9 mouse cellular contexts compared by ENCODE assay signal in the genomic region with DNA sequence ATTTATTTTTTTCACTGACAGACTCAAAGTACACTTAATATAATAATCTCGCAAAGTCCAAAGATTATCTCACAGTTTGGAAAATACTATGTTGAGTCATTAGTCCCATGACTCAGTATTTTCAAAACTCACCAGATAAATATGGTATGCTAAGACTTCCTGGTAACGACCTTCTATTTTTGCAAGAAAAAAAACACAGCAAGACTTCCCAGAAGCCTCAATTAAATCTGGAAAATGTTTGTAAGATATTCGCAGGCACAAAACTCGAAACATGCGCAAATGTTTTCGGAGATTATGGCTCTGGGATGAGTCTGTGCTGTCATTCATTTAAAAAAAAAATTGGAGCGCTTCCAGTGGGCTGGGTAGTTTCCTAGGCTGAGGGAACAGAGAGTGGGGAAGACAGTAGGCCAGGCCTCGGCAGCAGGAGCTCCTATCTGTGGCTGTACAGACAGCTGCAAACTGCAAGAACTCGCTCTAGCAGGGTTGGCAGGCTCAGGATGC.
A peak's percentile ranks its signal among the peaks of the same experiment; 100 is the strongest.
DNase-seq lines count a peak whose midpoint lies in the region; ATAC-seq and TF ChIP-seq lines count a peak whose summit lies in the region.
"Had no signal": no experiment of that assay in that cellular context is flagged by ENCODE, and none has a peak within 500 bp of the region (broad histone marks: within the 10 kb centered on the region; RNA-seq: fewer than 3 reads in every experiment).

No protein-coding gene starts in this region.

- TF ChIP-seq CTCF in cerebellum, adult 2 months (IDR thresholded peaks at IDR 0.05; ENCODE audit: borderline replicate concordance, insufficient read depth, low read depth, low read length) = no peak

- peaks cover 37% of the 10 kb centered on the region for H3K4me1 ChIP-seq in forebrain, embryonic 16.5 days (replicated peaks; ENCODE audit: control insufficient read depth, insufficient read depth, low read length)
- peaks cover 9% of the 10 kb centered on the region; the same call in 1 of the 2 replicates for H3K4me1 ChIP-seq in cerebellum, adult 2 months (ENCODE audit: control insufficient read depth, insufficient read depth, low read length)

- H3K9ac ChIP-seq in forebrain, embryonic 16.5 days (replicated peaks; ENCODE audit: low read depth, low read length) = no peak overlapping the region
- H3K9ac ChIP-seq: limb, embryonic 13.5 days had no signal

- 0 out of 2 replicates have a peak, but pooled peaks have one; percentile 34 for ATAC-seq in forebrain, embryonic 16.5 days
- peak; percentile 14 to 20; a peak in 1 of 4 replicates for ATAC-seq in hematopoietic stem cell, adult 5-6 weeks (replicated peaks in 1 of 2; ENCODE audit: insufficient read depth in 1 of 2, low FRiP score in 2 of 2, low TSS enrichment in 1 of 2, low read depth in 1 of 2, poor library complexity in 2 of 2, severe bottlenecking in 2 of 2)
- peak; percentile 79 for ATAC-seq in megakaryocyte progenitor cell, adult 5-6 weeks (replicated peaks; ENCODE audit: poor library complexity)
- no peak for ATAC-seq in erythroblast, adult 5-6 weeks (replicated peaks; ENCODE audit: low FRiP score, poor library complexity, severe bottlenecking)

- WGBS in forebrain, embryonic 16.5 days = 45% methylated on average over 9 of the region's 9 CpGs
- WGBS in cerebellum, adult 2 months = 89% methylated on average over 9 of the region's 9 CpGs

- no peaks in the 10 kb centered on the region for H3K9me3 ChIP-seq in forebrain, embryonic 16.5 days (ENCODE audit: control insufficient read depth, low read length)
- H3K9me3 ChIP-seq: limb, embryonic 13.5 days had no signal

- H3K4me3 ChIP-seq in forebrain, embryonic 16.5 days (replicated peaks; ENCODE audit: low read length) = no peak overlapping the region
- H3K4me3 ChIP-seq in cerebellum, adult 2 months (replicated peaks; ENCODE audit: insufficient read depth, low read depth, low read length) = no peak overlapping the region
- H3K4me3 ChIP-seq: limb, embryonic 13.5 days had no signal

- no peaks in the 10 kb centered on the region for H3K36me3 ChIP-seq in forebrain, embryonic 16.5 days (ENCODE audit: control insufficient read depth, insufficient read depth)

- H3K27ac ChIP-seq in forebrain, embryonic 16.5 days (ENCODE audit: low read length) = 0 out of 2 replicates have a peak overlapping the region, but pooled peaks have one; percentile 24
- no peak overlapping the region for H3K27ac ChIP-seq in cerebellum, adult 2 months (ENCODE audit: insufficient read depth, low read length)
- H3K27ac ChIP-seq: limb, embryonic 13.5 days had no signal

- peak; percentile 34 for DNase-seq in ovary, postnatal 36 days (ENCODE audit: low spot score)
- DNase-seq in ovary, postnatal 10 days (ENCODE audit: low spot score) = no peak
- DNase-seq in cerebellum, adult 2 months = no peak
- no peak for DNase-seq in kidney, postnatal 10 days

- no peaks in the 10 kb centered on the region for H3K27me3 ChIP-seq in forebrain, embryonic 16.5 days (replicated peaks; ENCODE audit: control insufficient read depth, insufficient read depth, low read length)
- H3K27me3 ChIP-seq in cerebellum, adult 2 months (ENCODE audit: control insufficient read depth, insufficient read depth, low read length) = no peaks in the 10 kb centered on the region
- H3K27me3 ChIP-seq: limb, embryonic 13.5 days had no signal

- TF ChIP-seq POLR2A in cerebellum, adult 2 months (IDR thresholded peaks at IDR 0.05; ENCODE audit: borderline replicate concordance, insufficient read depth, low read length) = no peak

- H3K4me2 ChIP-seq in forebrain, embryonic 16.5 days (ENCODE audit: low read length) = no peak overlapping the region
- H3K4me2 ChIP-seq: limb, embryonic 13.5 days had no signal
